Mouse (Mus musculus) forebrain, embryonic 10.5 days (tissue): ENCODE measurements around the gene Ptpa. TPM values are rescaled to one million over a fixed set of nuclear protein-coding genes. Genes with fewer than 3 reads are reported as not detected.
A peak's percentile ranks its signal among the peaks of the same experiment; 100 is the strongest.

Experiments used
- DNase-seq: peaks from one replicate; pipeline ENCODE4 v3.0.0-alpha.2; 2017; ENCODE audit warnings: low spot score; ENCODE audit errors: extremely low spot score
- H3K27ac ChIP-seq: fragments of 300-500 bp; sonication (generic); 2 replicates; pipeline ENCODE4 v1.5.1; 2016; ENCODE audit warnings: mild to moderate bottlenecking
- H3K27me3 ChIP-seq: fragments of 300-500 bp; sonication (generic); 2 replicates; pipeline ENCODE4 v1.6.1; 2016; ENCODE audit warnings: mild to moderate bottlenecking; ENCODE audit not compliant: poor library complexity, severe bottlenecking
- H3K36me3 ChIP-seq: fragments of 300-500 bp; sonication (generic); replicated peaks from 2 replicates; pipeline ENCODE4 v1.6.1; 2016; ENCODE audit warnings: mild to moderate bottlenecking, moderate library complexity
- H3K4me1 ChIP-seq: fragments of 300-500 bp; sonication (generic); 2 replicates; pipeline ENCODE4 v1.6.1; 2016
- H3K4me3 ChIP-seq: fragments of 300-500 bp; sonication (generic); 2 replicates; pipeline ENCODE4 v1.5.1; 2016; ENCODE audit warnings: mild to moderate bottlenecking, moderate library complexity
- H3K9me3 ChIP-seq: fragments of 300-500 bp; sonication (generic); 2 replicates; pipeline ENCODE4 v1.6.1; 2016; ENCODE audit warnings: mild to moderate bottlenecking, moderate library complexity
- WGBS: fragments of 180-500 bp; shearing (Covaris S2); methylation state at CpG from one replicate; pipeline ENCODE4 v1.1.7; 2016; 5-methylcytosine and 5-hydroxymethylcytosine counted together
- polyA plus RNA-seq: library from polyadenylated mRNA; unstranded; fragments of >200 nt; fragmentation: Nextera tagmentation; extraction: Ambion mirVana; gene quantifications from 2 replicates; pipeline ENCODE4 v1.2.1, GENCODE M21; 2016

Ptpa gene
- polyA plus RNA-seq, 1 experiment from 2014 or later, result 165 TPM

GRCm38 (mm10) chr2:30392114-30392576 is 23.7 kb upstream of the Ptpa start, which contains the start of gene Dolpp1:
Gene Dolpp1, plus strand, starts transcription at chr2:30392254.
- H3K27ac ChIP-seq, result peak within 1 kb of the TSS; percentile 91
- H3K4me1 ChIP-seq, result peaks cover 31% of the 10 kb centered on the region
- peak; percentile 98 for DNase-seq
- no peaks in the 10 kb centered on the region for H3K9me3 ChIP-seq
- peak within 1 kb of the TSS; percentile 88 for H3K4me3 ChIP-seq
- no peaks in the 10 kb centered on the region for H3K27me3 ChIP-seq
- WGBS, result under 1% methylated on average over 40 of the region's 40 CpGs
- H3K36me3 ChIP-seq, result peaks cover 32% of the 10 kb centered on the region

- peak; percentile 91 for DNase-seq
- Histone ChIP-seq H3K4me3 (peak overlapping the region; percentile 88), H3K36me3 (peaks cover 38% of the 10 kb centered on the region), H3K4me1 (peaks cover 35% of the 10 kb centered on the region), H3K27me3 (no peaks in the 10 kb centered on the region), H3K27ac (peak overlapping the region; percentile 91), H3K9me3 (no peaks in the 10 kb centered on the region)
- WGBS, result 1% methylated on average over 54 of the region's 54 CpGs
Observed at GRCm38 (mm10) chr2:30392577-30393369, 23.1 kb upstream of the Ptpa start.

DNA sequence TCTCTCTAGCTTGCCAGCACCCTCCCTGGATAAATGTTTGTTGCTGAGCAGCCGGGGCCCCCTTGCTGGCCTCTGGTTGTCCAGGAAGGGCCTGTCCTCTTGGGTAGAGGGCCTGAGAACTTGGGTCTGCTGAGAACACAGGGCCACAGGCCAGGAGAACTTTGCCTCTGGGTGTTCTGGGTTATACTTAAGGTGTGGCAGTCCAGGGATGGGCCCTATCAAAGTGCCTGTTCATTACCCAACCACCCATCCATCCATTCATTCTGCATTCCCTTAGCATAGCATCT is 22.5 kb upstream of the Ptpa start:
- 63% methylated on average over 1 of the region's 1 CpGs for WGBS
- Histone ChIP-seq H3K36me3 (peaks cover 44% of the 10 kb centered on the region), H3K4me3 (peak overlapping the region; percentile 88), H3K4me1 (peaks cover 40% of the 10 kb centered on the region), H3K27me3 (no peaks in the 10 kb centered on the region), H3K9me3 (no peaks in the 10 kb centered on the region), H3K27ac (peak overlapping the region; percentile 91)
- no peak for DNase-seq

GRCm38 (mm10) chr2:30395757-30396156 is 20.1 kb upstream of the Ptpa start:
- 91% methylated on average over 7 of the region's 7 CpGs for WGBS
- DNase-seq, result no peak
- H3K36me3 ChIP-seq, result peaks cover 66% of the 10 kb centered on the region

DNA sequence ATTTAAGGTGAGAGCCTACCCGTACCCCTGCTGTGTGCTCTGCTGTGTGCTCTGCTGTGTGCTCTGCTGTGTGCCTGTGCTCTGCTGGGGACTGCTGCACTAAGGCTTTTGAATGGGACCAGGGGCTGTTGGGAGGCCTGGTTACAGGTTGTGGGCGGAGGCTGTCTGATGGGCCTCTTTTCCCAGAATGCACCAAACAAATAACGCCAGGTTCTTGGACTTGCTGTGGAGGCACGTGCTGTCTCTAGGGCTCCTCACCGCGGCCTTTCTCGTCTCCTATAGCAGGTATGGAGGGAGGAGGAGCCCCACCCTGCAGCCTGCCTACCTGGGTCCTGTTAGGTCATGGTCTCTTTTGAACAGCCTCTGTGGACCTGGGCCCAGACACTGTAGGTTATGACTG is 19.6 kb upstream of the Ptpa start:
- Histone ChIP-seq H3K36me3 (peaks cover 70% of the 10 kb centered on the region), H3K9me3 (no peaks in the 10 kb centered on the region), H3K27me3 (no peaks in the 10 kb centered on the region), H3K4me1 (peaks cover 62% of the 10 kb centered on the region), H3K4me3 (no peak overlapping the region), H3K27ac (no peak overlapping the region)
- 90% methylated on average over 7 of the region's 7 CpGs for WGBS
- DNase-seq, result no peak

More at GRCm38 (mm10) chr2:30395757-30396156, 20.1 kb upstream of the Ptpa start:
- Histone ChIP-seq H3K27ac (no peak overlapping the region), H3K4me3 (no peak overlapping the region), H3K4me1 (peaks cover 62% of the 10 kb centered on the region), H3K27me3 (no peaks in the 10 kb centered on the region), H3K9me3 (no peaks in the 10 kb centered on the region)

- no peak overlapping the region for H3K4me3 ChIP-seq
- H3K36me3 ChIP-seq, result peaks cover 88% of the 10 kb centered on the region
- H3K4me1 ChIP-seq, result peaks cover 58% of the 10 kb centered on the region
- DNase-seq, result no peak
- H3K27ac ChIP-seq, result peak overlapping the region; percentile 93
- WGBS, result 62% methylated on average over 10 of the region's 10 CpGs
- no peaks in the 10 kb centered on the region for H3K27me3 ChIP-seq
- no peaks in the 10 kb centered on the region for H3K9me3 ChIP-seq
Observed at GRCm38 (mm10) chr2:30397986-30398512, 17.8 kb upstream of the Ptpa start.

DNA sequence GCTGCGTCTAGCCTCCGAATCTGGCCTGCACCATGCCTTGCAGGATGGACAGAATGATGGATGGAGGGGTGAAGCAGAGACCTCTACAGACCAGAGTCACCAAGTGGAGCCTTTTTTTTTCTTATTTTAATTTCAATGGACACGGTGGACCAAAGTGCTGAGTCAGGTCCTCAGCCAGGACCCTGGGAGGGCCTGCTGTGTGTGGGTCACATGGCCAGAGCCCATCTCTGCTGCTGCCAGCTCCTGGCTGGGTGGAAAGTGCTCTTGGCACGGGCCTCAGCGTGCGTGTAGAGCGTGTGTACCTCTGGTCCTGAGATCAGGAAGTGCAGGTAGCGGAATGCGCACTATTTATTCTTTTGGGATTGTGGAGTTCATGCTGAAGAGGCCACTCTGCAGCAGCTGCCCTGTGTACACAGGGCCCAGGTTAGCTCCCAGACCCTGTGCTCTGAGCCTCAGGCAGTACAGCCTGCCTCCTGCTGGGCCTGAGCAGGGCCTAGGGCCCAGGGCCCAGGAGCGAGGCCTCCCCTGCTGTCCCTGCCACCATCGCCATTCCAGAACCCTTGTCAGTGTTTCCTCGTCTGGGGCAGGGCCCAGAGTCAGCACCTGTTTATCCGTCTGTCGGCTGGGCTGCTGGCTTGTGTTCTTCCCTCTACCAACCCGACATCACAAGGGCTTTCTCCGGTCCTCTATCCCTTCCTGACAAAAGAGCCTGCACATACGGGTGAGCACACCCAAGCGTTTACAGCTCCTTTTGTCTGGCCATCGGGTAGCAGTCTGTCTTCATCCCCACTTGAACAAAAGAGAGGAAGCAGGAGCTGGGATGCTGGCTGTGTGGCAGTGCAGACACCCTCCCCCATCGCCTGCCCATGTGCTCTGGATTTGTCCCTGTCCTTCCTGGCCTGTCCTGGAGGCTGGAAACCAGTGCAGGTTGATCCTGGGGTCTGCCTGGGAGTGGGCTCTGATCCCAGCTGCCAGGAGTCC is 16.4 kb upstream of the Ptpa start:
- WGBS, result 33% methylated on average over 20 of the region's 20 CpGs
- no peaks in the 10 kb centered on the region for H3K9me3 ChIP-seq
- peaks cover 44% of the 10 kb centered on the region for H3K4me1 ChIP-seq
- no peaks in the 10 kb centered on the region for H3K27me3 ChIP-seq
- H3K36me3 ChIP-seq, result peaks cover 94% of the 10 kb centered on the region
- DNase-seq, result peak; percentile 63
- H3K27ac ChIP-seq, result peak overlapping the region; percentile 93
- H3K4me3 ChIP-seq, result peak overlapping the region; percentile 32

DNA sequence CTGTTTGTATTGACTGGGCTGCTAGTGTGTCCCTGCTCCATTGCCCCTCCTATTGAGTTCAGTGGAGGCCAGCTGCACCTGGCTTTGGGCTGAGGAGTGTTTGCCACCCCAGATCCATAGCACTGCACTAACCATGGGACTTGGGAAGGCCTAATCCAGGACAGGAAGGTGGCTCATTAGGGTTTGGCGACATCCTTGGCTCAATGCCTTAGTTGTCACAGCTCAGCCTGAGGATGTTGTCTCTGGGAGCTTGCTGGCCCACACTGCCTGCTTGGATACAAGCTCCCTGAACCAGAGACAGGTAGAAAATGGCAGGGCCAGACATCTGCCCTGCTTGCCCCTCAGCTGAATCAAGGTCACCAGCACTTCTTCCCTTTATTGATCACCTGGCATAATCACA is 14.3 kb upstream of the Ptpa start:
- H3K4me1 ChIP-seq, result peaks cover 44% of the 10 kb centered on the region
- no peak overlapping the region for H3K4me3 ChIP-seq

DNA sequence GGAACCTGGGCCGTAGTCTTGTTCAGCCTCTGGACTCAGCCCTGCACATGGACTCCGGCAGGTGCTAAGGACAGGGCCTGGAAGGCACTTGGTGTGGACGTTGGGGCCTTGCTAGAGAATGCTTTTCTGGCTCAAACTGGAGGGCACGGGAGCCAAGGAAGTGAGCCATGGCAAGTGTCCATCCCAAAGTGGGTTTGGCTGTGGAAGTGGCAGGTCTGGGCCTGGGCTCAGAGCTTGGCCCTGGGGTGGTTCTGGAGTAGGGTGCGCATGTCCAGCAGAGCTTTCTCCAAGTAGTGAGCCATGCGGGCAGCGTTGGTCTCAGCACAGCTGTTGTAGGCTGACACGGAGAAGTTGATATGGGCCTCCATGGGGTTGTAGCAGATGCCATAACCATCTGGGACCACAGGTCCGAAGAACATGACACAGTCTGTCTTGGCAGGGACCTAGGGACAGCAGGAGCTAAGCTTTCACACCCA is 13.4 kb upstream of the Ptpa start:
- no peak for DNase-seq
- 95% methylated on average over 9 of the region's 9 CpGs for WGBS
- peaks cover 96% of the 10 kb centered on the region for H3K36me3 ChIP-seq
- no peaks in the 10 kb centered on the region for H3K9me3 ChIP-seq
- H3K4me3 ChIP-seq, result no peak overlapping the region
- H3K27me3 ChIP-seq, result no peaks in the 10 kb centered on the region
- peaks cover 44% of the 10 kb centered on the region for H3K4me1 ChIP-seq
- H3K27ac ChIP-seq, result peak overlapping the region; percentile 25; the same call in 1 of the 2 replicates

More for the DNA sequence above, 14.3 kb upstream of the Ptpa start:
- H3K27ac ChIP-seq, result peak overlapping the region; percentile 93; the same call in 1 of the 2 replicates
- H3K9me3 ChIP-seq, result no peaks in the 10 kb centered on the region
- no peak for DNase-seq
- peaks cover 96% of the 10 kb centered on the region for H3K36me3 ChIP-seq
- no peaks in the 10 kb centered on the region for H3K27me3 ChIP-seq
- WGBS, result 86% methylated on average over 1 of the region's 1 CpGs

GRCm38 (mm10) chr2:30402843-30403242 is 13.0 kb upstream of the Ptpa start:
- no peak overlapping the region for H3K4me3 ChIP-seq
- peak overlapping the region; percentile 25; the same call in 1 of the 2 replicates for H3K27ac ChIP-seq
- 86% methylated on average over 2 of the region's 2 CpGs for WGBS
- H3K27me3 ChIP-seq, result no peaks in the 10 kb centered on the region
- no peaks in the 10 kb centered on the region for H3K9me3 ChIP-seq
- H3K36me3 ChIP-seq, result peaks cover 96% of the 10 kb centered on the region
- peaks cover 40% of the 10 kb centered on the region for H3K4me1 ChIP-seq
- DNase-seq, result no peak

DNA sequence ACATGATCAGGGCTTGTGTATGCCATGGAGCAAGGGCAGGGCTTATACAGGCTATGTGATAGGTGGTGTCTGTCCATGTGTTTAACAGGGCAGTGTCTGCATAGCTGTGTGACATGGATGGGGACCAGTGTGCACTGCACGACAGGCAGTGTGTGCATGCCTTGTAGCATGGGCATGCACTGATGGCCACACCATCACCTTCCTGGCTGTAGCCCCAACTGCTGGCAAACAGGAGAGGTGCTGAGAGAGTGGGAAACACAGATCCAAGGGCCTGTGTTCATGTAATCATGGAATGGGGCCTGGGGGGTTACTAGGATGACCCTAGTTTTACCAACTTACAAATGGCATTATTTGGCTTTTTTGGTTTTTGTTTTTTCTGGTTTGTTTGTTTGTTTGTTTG is 12.0 kb upstream of the Ptpa start:
- H3K27ac ChIP-seq, result no peak overlapping the region
- 88% methylated on average over 1 of the region's 1 CpGs for WGBS
- peaks cover 30% of the 10 kb centered on the region for H3K4me1 ChIP-seq
- H3K4me3 ChIP-seq, result no peak overlapping the region
- no peak for DNase-seq
- no peaks in the 10 kb centered on the region for H3K27me3 ChIP-seq
- H3K9me3 ChIP-seq, result no peaks in the 10 kb centered on the region
- peaks cover 96% of the 10 kb centered on the region for H3K36me3 ChIP-seq

GRCm38 (mm10) chr2:30407221-30407620 is 8.6 kb upstream of the Ptpa start:
- Histone ChIP-seq H3K27me3 (no peaks in the 10 kb centered on the region), H3K4me3 (no peak overlapping the region)
- WGBS, result 87% methylated on average over 2 of the region's 2 CpGs

More at GRCm38 (mm10) chr2:30407221-30407620, 8.6 kb upstream of the Ptpa start:
- no peaks in the 10 kb centered on the region; the same call in 1 of the 2 replicates for H3K4me1 ChIP-seq
- no peak for DNase-seq
- H3K36me3 ChIP-seq, result peaks cover 86% of the 10 kb centered on the region
- no peaks in the 10 kb centered on the region for H3K9me3 ChIP-seq
- H3K27ac ChIP-seq, result no peak overlapping the region
